Mouse (Mus musculus) midbrain, embryonic 15.5 days (tissue): ENCODE data around the gene Susd3. TPM values are rescaled to one million over a fixed set of nuclear protein-coding genes. Genes with fewer than 3 reads are reported as not detected.

Experiments
- ATAC-seq: fragments of 200-750 bp; cut with Nextera tagmentation; replicated peaks from 2 replicates; pipeline ENCODE4 v1.8.0; 2017; ENCODE audit warnings: moderate TSS enrichment
- H3K27ac ChIP-seq: fragments of 300-500 bp; sonication (generic); 2 replicates; pipeline ENCODE4 v1.5.1; 2015; ENCODE audit warnings: mild to moderate bottlenecking, inconsistent platforms
- H3K27me3 ChIP-seq: fragments of 300-500 bp; sonication (generic); replicated peaks from 2 replicates; pipeline ENCODE4 v1.6.1; 2015; ENCODE audit warnings: inconsistent platforms
- H3K36me3 ChIP-seq: fragments of 300-500 bp; sonication (generic); replicated peaks from 2 replicates; pipeline ENCODE4 v1.6.1; 2015; ENCODE audit warnings: inconsistent platforms
- H3K4me1 ChIP-seq: fragments of 300-500 bp; sonication (generic); 2 replicates; pipeline ENCODE4 v1.6.1; 2015; ENCODE audit warnings: inconsistent platforms
- H3K4me2 ChIP-seq: fragments of 300-500 bp; sonication (generic); 2 replicates; pipeline ENCODE4 v1.6.1; 2015; ENCODE audit warnings: inconsistent platforms, mild to moderate bottlenecking, moderate library complexity
- H3K4me3 ChIP-seq: fragments of 300-500 bp; sonication (generic); 2 replicates; pipeline ENCODE4 v1.5.1; 2015; ENCODE audit warnings: mild to moderate bottlenecking, inconsistent platforms
- H3K9ac ChIP-seq: fragments of 300-500 bp; sonication (generic); 2 replicates; pipeline ENCODE4 v1.6.1; 2015; ENCODE audit warnings: mild to moderate bottlenecking, inconsistent platforms
- H3K9me3 ChIP-seq: fragments of 300-500 bp; sonication (generic); 2 replicates; pipeline ENCODE4 v1.6.1; 2016; ENCODE audit warnings: inconsistent platforms
- WGBS: fragments of 180-500 bp; shearing (Covaris S2); methylation state at CpG from one replicate; pipeline ENCODE4 v1.1.7; 2015; ENCODE audit warnings: mixed read lengths; 5-methylcytosine and 5-hydroxymethylcytosine counted together
- polyA plus RNA-seq: library from polyadenylated mRNA; unstranded; fragments of >200 nt; fragmentation: Nextera tagmentation; extraction: Ambion mirVana; gene quantifications from 2 replicates; pipeline ENCODE4 v1.2.1, GENCODE M21; 2015

The Susd3 gene
- polyA plus RNA-seq, 1 experiment from 2014 or later: 0.54 TPM

DNA sequence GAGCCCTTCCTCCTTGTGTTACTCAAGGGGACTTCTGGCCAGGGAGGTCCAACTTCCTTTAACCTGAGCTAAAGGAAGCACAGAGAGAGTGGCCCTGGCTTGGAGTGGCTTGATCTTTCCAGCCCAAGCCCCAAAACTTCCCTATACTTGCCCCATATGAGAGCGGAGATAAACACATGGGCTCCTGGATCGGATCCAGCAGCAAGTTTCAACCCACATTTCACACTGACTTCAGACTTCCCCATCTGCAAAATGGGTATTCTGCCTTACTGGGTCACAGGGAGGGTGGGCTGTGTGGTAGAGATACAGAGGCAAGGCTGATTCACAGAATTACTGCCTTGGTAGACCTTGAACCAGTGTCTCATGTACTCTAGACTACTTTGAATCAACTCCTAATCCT is 5.0 kb downstream of the Susd3 start:
- Histone ChIP-seq H3K27ac (no peak overlapping the region), H3K4me2 (no peak overlapping the region), H3K9ac (no peak overlapping the region), H3K36me3 (no peaks in the 10 kb centered on the region), H3K27me3 (peaks cover 22% of the 10 kb centered on the region), H3K4me3 (no peak overlapping the region), H3K4me1 (peaks cover 10% of the 10 kb centered on the region), H3K9me3 (no peaks in the 10 kb centered on the region)
- WGBS: 92% methylated on average over 2 of the region's 2 CpGs
- no peak for ATAC-seq

DNA sequence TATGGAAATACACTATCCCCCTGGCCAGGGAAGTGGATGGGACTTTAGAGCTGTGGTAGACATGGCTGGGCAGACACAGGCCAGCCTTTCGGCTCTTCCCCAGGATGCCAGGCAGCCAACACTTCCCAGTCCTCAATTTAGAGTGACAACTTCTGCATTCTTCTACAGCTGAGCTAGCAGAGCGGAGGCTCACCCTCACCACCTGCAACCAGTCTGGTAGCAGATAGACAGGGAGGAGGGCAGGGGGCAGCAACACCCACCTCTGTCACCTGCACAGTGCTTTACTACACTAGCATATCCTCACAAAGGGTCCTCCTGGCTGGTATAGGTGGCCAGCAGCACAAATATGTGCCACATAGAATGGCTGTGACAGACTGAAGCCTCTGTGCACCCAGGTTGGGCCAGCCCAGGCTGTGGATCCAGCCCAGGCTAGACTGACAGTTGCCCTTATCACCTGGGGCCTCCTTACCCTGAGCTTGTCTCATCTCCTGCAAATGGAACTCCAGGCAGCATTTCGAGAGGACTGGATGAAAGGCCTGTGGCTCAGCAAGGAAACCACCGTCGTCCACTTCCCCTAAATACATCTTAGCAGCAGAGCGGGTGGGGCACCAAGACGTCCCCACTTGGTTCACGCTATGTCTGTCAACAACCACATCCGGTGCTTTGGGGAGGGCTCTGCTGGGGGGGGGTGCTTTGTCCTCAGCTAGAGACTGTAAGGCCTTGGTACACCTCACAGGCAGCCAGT is 6.0 kb downstream of the Susd3 start:
- no peaks in the 10 kb centered on the region for H3K9me3 ChIP-seq
- H3K4me1 ChIP-seq: no peaks in the 10 kb centered on the region; the same call in 1 of the 2 replicates
- no peak overlapping the region for H3K4me3 ChIP-seq
- no peaks in the 10 kb centered on the region for H3K36me3 ChIP-seq
- no peak overlapping the region for H3K27ac ChIP-seq
- 75% methylated on average over 9 of the region's 9 CpGs for WGBS
- H3K4me2 ChIP-seq: no peak overlapping the region
- no peak overlapping the region for H3K9ac ChIP-seq
- ATAC-seq: no peak
- H3K27me3 ChIP-seq: peaks cover 12% of the 10 kb centered on the region

GRCm38 (mm10) chr13:49238737-49239136 is 9.8 kb downstream of the Susd3 start:
- WGBS: 92% methylated on average over 8 of the region's 8 CpGs
- Histone ChIP-seq H3K27ac (no peak overlapping the region), H3K4me2 (no peak overlapping the region), H3K27me3 (no peaks in the 10 kb centered on the region), H3K9me3 (no peaks in the 10 kb centered on the region), H3K36me3 (no peaks in the 10 kb centered on the region), H3K4me3 (no peak overlapping the region), H3K4me1 (no peaks in the 10 kb centered on the region), H3K9ac (no peak overlapping the region)
- ATAC-seq: no peak

- Histone ChIP-seq H3K9ac (no peak overlapping the region), H3K9me3 (no peaks in the 10 kb centered on the region), H3K4me2 (no peak overlapping the region), H3K27ac (no peak overlapping the region), H3K4me1 (no peaks in the 10 kb centered on the region), H3K27me3 (no peaks in the 10 kb centered on the region), H3K4me3 (no peak overlapping the region), H3K36me3 (no peaks in the 10 kb centered on the region)
- no peak for ATAC-seq
- WGBS: 90% methylated on average over 8 of the region's 8 CpGs
These were observed 10.9 kb downstream of the Susd3 start for GRCm38 (mm10) chr13:49237617-49238016.

DNA sequence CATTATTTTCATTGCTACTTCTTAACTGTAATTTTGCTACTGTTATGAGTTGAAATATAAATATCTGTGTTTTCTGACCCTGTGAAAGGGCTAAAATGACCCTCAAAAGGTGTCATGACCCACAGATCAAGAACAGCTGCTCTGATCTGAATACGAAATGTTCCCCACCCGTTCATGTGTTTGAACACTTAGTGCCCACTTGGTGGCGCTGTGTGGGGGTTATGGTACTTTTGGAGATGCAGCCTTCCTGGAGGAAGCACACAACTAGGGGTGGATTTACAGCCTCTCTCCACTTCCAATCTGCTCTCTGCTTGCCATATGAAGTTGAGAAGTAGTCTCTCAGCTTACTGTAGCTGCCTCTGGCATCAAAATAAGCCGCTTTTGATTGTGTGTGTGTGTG is 13.8 kb downstream of the Susd3 start:
- no peaks in the 10 kb centered on the region for H3K4me1 ChIP-seq
- WGBS: 94% methylated on average over 4 of the region's 4 CpGs

DNA sequence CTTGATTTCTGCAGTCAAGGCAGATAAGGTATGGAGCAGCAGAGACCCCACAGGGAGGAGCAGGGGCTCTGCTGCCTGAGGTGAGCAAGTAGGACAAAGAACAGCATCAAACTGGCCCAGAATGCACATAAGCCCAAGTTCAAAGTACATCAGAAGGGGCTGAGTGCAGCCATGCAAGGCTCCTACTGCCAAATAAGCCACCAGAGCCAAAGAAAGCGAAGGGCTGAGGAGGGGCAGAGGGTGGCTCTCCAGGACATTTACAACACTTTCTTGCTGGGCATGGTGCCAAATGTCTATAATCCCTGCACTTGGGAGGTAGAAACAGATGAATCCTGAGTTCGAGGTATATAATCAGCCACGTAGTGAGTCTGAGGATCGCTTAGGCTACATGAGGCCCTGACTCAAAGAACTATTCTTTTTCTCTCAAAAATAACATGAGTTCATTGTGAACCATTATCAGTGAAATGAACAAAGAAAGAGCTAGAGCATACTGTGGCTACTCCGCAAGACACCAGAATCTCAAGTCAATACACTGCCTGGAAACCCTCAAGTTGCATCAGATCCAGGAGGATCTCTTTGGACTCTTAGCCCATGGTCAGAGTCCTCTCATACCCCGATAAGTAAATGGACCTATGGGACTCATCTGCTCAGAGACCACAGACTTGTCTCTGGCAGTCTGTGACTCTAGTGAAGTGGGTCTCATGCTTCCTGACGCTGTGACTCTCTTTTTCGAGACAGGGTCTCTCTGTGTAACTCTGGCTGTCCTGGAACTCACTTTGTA is 14.5 kb downstream of the Susd3 start:
- H3K9ac ChIP-seq: no peak overlapping the region
- no peaks in the 10 kb centered on the region for H3K4me1 ChIP-seq
- no peaks in the 10 kb centered on the region for H3K9me3 ChIP-seq
- ATAC-seq: no peak
- 80% methylated on average over 8 of the region's 8 CpGs for WGBS
- H3K4me2 ChIP-seq: no peak overlapping the region
- H3K4me3 ChIP-seq: no peak overlapping the region
- no peak overlapping the region for H3K27ac ChIP-seq
- no peaks in the 10 kb centered on the region for H3K36me3 ChIP-seq
- H3K27me3 ChIP-seq: no peaks in the 10 kb centered on the region

More for the DNA sequence above, 13.8 kb downstream of the Susd3 start:
- Histone ChIP-seq H3K4me2 (no peak overlapping the region), H3K27ac (no peak overlapping the region), H3K4me3 (no peak overlapping the region), H3K27me3 (no peaks in the 10 kb centered on the region), H3K9ac (no peak overlapping the region), H3K9me3 (no peaks in the 10 kb centered on the region), H3K36me3 (no peaks in the 10 kb centered on the region)
- no peak for ATAC-seq

GRCm38 (mm10) chr13:49225633-49226032 is 22.9 kb downstream of the Susd3 start:
- H3K36me3 ChIP-seq: no peaks in the 10 kb centered on the region
- H3K9me3 ChIP-seq: no peaks in the 10 kb centered on the region

GRCm38 (mm10) chr13:49225159-49225558 is 23.3 kb downstream of the Susd3 start:
- Histone ChIP-seq H3K4me2 (no peak overlapping the region), H3K4me3 (no peak overlapping the region), H3K9ac (no peak overlapping the region), H3K9me3 (no peaks in the 10 kb centered on the region), H3K27me3 (peaks cover 7% of the 10 kb centered on the region; the same call in 1 of the 2 replicates), H3K27ac (no peak overlapping the region), H3K36me3 (no peaks in the 10 kb centered on the region), H3K4me1 (no peaks in the 10 kb centered on the region)
- 68% methylated on average over 3 of the region's 3 CpGs for WGBS
- ATAC-seq: no peak

More at GRCm38 (mm10) chr13:49225633-49226032, 22.9 kb downstream of the Susd3 start:
- 26% methylated on average over 4 of the region's 4 CpGs for WGBS
- Histone ChIP-seq H3K4me2 (no peak overlapping the region), H3K4me3 (no peak overlapping the region), H3K27me3 (peaks cover 7% of the 10 kb centered on the region; the same call in 1 of the 2 replicates), H3K9ac (no peak overlapping the region), H3K27ac (no peak overlapping the region), H3K4me1 (no peaks in the 10 kb centered on the region)
- no peak for ATAC-seq

DNA sequence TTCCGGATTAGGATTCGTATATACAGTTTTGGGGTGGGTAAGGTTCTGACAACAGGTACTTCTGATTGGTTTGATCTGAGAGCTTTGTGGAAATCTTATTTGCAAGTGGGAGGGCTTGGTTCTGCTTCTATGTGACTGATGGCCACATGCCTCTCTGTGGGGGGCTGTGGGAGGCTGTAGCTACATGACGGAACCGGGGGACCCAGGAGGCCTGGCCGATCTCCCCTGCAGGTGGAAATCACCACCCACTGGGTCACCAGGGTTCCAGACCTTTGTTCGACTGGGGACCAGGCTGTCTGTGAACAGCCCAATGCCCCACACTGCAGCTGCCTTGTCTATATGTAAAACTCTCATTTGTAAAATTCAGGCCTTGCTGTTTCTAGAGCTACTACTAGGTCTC is 23.8 kb downstream of the Susd3 start:
- Histone ChIP-seq H3K9ac (no peak overlapping the region), H3K9me3 (no peaks in the 10 kb centered on the region), H3K4me3 (no peak overlapping the region), H3K4me1 (no peaks in the 10 kb centered on the region), H3K27me3 (peaks cover 7% of the 10 kb centered on the region; the same call in 1 of the 2 replicates), H3K36me3 (no peaks in the 10 kb centered on the region), H3K4me2 (no peak overlapping the region), H3K27ac (no peak overlapping the region)
- ATAC-seq: no peak
- 19% methylated on average over 6 of the region's 6 CpGs for WGBS

- Histone ChIP-seq H3K4me1 (no peaks in the 10 kb centered on the region), H3K9me3 (no peaks in the 10 kb centered on the region), H3K9ac (no peak overlapping the region), H3K4me3 (no peak overlapping the region), H3K27ac (no peak overlapping the region), H3K36me3 (no peaks in the 10 kb centered on the region), H3K4me2 (no peak overlapping the region), H3K27me3 (peaks cover 7% of the 10 kb centered on the region; the same call in 1 of the 2 replicates)
- 18% methylated on average over 10 of the region's 10 CpGs for WGBS
- no peak for ATAC-seq
These were observed 24.2 kb downstream of the Susd3 start for GRCm38 (mm10) chr13:49224314-49224713.

DNA sequence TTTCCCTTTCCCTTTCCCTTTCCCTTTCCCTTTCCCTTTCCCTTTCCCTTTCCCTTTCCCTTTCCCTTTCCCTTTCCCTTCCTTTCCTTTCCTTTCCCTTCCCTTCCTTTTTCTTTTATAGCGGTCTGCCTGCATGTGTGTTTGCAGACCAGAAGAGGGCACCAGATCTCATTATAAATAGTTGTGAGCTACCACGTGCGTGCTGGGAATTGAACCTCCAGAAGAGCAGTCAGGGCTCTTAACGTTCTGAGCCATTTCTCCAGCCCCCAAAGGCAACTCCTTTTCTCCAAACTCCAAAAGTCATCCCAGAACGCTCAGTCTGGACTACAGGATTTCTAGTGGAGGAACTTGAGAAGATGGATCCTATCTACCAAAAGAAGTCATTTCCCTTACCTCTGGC is 27.6 kb downstream of the Susd3 start:
- Histone ChIP-seq H3K36me3 (no peaks in the 10 kb centered on the region), H3K4me3 (no peak overlapping the region), H3K4me2 (no peak overlapping the region), H3K27ac (no peak overlapping the region), H3K4me1 (peaks cover 4% of the 10 kb centered on the region; the same call in 1 of the 2 replicates), H3K9me3 (no peaks in the 10 kb centered on the region), H3K9ac (no peak overlapping the region), H3K27me3 (peaks cover 19% of the 10 kb centered on the region)
- no peak for ATAC-seq
- 27% methylated on average over 5 of the region's 5 CpGs for WGBS

GRCm38 (mm10) chr13:49219367-49219766 is 29.1 kb downstream of the Susd3 start:
- 85% methylated on average over 4 of the region's 4 CpGs for WGBS
- no peak for ATAC-seq
- no peak overlapping the region for H3K4me2 ChIP-seq
- H3K27ac ChIP-seq: no peak overlapping the region
- no peak overlapping the region for H3K9ac ChIP-seq
- no peaks in the 10 kb centered on the region for H3K36me3 ChIP-seq
- peaks cover 14% of the 10 kb centered on the region for H3K27me3 ChIP-seq
- H3K4me1 ChIP-seq: peaks cover 14% of the 10 kb centered on the region
- H3K9me3 ChIP-seq: no peaks in the 10 kb centered on the region
- H3K4me3 ChIP-seq: no peak overlapping the region
